Mouse (Mus musculus) small intestine, adult 2 months (tissue): ENCODE measurements around the gene Usp18.

Experiments
- CTCF ChIP-seq: fragments of 200-500 bp; IDR thresholded peaks from 2 replicates; pipeline ENCODE4 v1.5.1; 2012; ENCODE audit warnings: low read depth, mild to moderate bottlenecking, control low read depth, inconsistent platforms, low read length, moderate library complexity, mixed read lengths; ENCODE audit not compliant: insufficient replicate concordance, insufficient read length; ENCODE audit errors: extremely low read depth
- POLR2A ChIP-seq: fragments of 200-500 bp; IDR thresholded peaks from 2 replicates; pipeline ENCODE4 v1.6.1; 2012; ENCODE audit warnings: low read depth, mild to moderate bottlenecking, control low read depth, inconsistent platforms, low read length, moderate library complexity

DNA sequence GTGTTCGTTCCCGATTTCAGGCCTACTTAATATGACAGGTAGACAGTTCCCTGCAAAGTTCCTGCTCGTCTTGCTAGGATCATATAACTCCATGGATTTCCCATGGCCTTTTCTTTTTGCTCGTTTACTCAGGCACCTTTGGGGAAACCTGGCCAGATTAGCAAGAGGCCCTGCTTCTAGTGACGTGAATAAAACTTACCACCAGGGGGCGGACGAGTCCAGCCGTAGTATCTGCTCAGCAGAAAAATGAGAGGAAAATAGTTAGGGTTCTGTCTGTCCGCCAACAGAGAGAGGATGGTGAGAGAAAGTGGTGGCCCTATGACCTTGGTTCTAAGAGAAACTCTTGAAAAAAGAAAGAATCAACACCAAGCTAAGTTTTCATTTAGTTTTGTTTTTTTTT is 14.8 kb downstream of the Usp18 start:
- TF ChIP-seq CTCF = peak; percentile 71; the same call in 1 of the 2 replicates
- no peak for TF ChIP-seq POLR2A
